8 mouse cellular contexts compared by ENCODE assay signal in the genomic region with DNA sequence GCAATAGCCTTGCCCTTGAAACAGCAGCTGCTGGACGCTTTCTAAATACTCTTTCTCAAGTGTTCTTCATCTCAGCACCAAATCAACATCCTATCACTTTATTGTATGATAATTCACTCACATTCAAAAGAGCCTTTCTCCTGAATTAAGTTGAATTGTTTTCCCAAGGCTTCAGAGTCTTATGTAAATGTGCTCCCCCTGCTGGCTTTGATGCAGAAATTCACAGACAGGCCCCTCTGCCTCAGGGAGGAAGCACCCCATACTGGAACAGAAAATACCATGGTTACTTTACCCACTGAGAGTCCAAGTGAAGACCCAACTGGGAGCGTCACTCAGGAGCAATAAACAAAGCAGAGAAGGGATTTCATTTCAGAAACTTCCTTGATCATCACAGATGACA. TPM values are rescaled to one million over a fixed set of nuclear protein-coding genes. Genes with fewer than 3 reads are reported as not detected.
DNase-seq lines count a peak whose midpoint lies in the region; ATAC-seq and TF ChIP-seq lines count a peak whose summit lies in the region.

No protein-coding gene starts in this region.

- DNase-seq in forebrain, embryonic 14.5 days (ENCODE audit: low spot score): peak; percentile 85
- DNase-seq in limb, embryonic 14.5 days (ENCODE audit: low spot score): peak; percentile 42
- no peak for DNase-seq in limb, embryonic 10.5 days (ENCODE audit: low spot score)
- DNase-seq in Muller cell, postnatal 12 days (ENCODE audit: inconsistent ontology term): peak; percentile 38
- peak; percentile 74 for DNase-seq in embryo, embryonic 10.5 days (ENCODE audit: low spot score)
- DNase-seq in lung, postnatal 14 days: peak; percentile 41

- 59% methylated on average over 2 of the region's 2 CpGs for WGBS in forebrain, embryonic 14.5 days
- 57% methylated on average over 2 of the region's 2 CpGs for WGBS in forebrain, embryonic 15.5 days
- 54% methylated on average over 2 of the region's 2 CpGs for whole genome bisulfite sequencing in limb, embryonic 14.5 days
- 66% methylated on average over 2 of the region's 2 CpGs for WGBS in limb, embryonic 10.5 days

- ATAC-seq in forebrain, embryonic 14.5 days: no peak
- ATAC-seq in forebrain, embryonic 15.5 days (replicated peaks): no peak
- no peak for ATAC-seq in limb, embryonic 14.5 days (ENCODE audit: low FRiP score, low read depth)
- no peak for ATAC-seq in activated CD4-positive, CD25-positive, alpha-beta regulatory T cell, adult 4 months

- H3K36me3 ChIP-seq in forebrain, embryonic 14.5 days (ENCODE audit: control insufficient read depth, insufficient read depth, low read length): peaks cover 68% of the 10 kb centered on the region
- peaks cover 45% of the 10 kb centered on the region for H3K36me3 ChIP-seq in forebrain, embryonic 15.5 days
- H3K36me3 ChIP-seq in limb, embryonic 14.5 days (ENCODE audit: control insufficient read depth, insufficient read depth, low read length): peaks cover 82% of the 10 kb centered on the region
- peaks cover 93% of the 10 kb centered on the region for H3K36me3 ChIP-seq in limb, embryonic 10.5 days

- no peaks in the 10 kb centered on the region for H3K4me1 ChIP-seq in forebrain, embryonic 14.5 days (ENCODE audit: control insufficient read depth, insufficient read depth, low read length)
- no peaks in the 10 kb centered on the region for H3K4me1 ChIP-seq in forebrain, embryonic 15.5 days
- H3K4me1 ChIP-seq in limb, embryonic 14.5 days (ENCODE audit: control insufficient read depth, insufficient read depth, low read length): no peaks in the 10 kb centered on the region
- H3K4me1 ChIP-seq in limb, embryonic 10.5 days: no peaks in the 10 kb centered on the region

- no peak overlapping the region for H3K27ac ChIP-seq in forebrain, embryonic 14.5 days (ENCODE audit: low read depth, low read length)
- H3K27ac ChIP-seq in forebrain, embryonic 15.5 days (replicated peaks): no peak overlapping the region
- H3K27ac ChIP-seq in limb, embryonic 14.5 days (replicated peaks; ENCODE audit: low read depth, low read length): no peak overlapping the region
- no peak overlapping the region for H3K27ac ChIP-seq in limb, embryonic 10.5 days

- H3K9me3 ChIP-seq in forebrain, embryonic 14.5 days (replicated peaks; ENCODE audit: control insufficient read depth, low read length): no peaks in the 10 kb centered on the region
- H3K9me3 ChIP-seq in forebrain, embryonic 15.5 days: no peaks in the 10 kb centered on the region
- H3K9me3 ChIP-seq in limb, embryonic 14.5 days (ENCODE audit: control insufficient read depth, low read length): no peaks in the 10 kb centered on the region
- H3K9me3 ChIP-seq in limb, embryonic 10.5 days (replicated peaks): no peaks in the 10 kb centered on the region

- no peak overlapping the region for H3K4me3 ChIP-seq in forebrain, embryonic 14.5 days (ENCODE audit: low read depth, low read length)
- no peak overlapping the region for H3K4me3 ChIP-seq in forebrain, embryonic 15.5 days
- no peak overlapping the region for H3K4me3 ChIP-seq in limb, embryonic 14.5 days (replicated peaks; ENCODE audit: low read length)
- H3K4me3 ChIP-seq in limb, embryonic 10.5 days: no peak overlapping the region

- H3K27me3 ChIP-seq in forebrain, embryonic 14.5 days (replicated peaks; ENCODE audit: control insufficient read depth, insufficient read depth, low read length): no peaks in the 10 kb centered on the region
- no peaks in the 10 kb centered on the region for H3K27me3 ChIP-seq in forebrain, embryonic 15.5 days
- H3K27me3 ChIP-seq in limb, embryonic 14.5 days (ENCODE audit: control insufficient read depth, insufficient read depth, low read length): no peaks in the 10 kb centered on the region
- no peaks in the 10 kb centered on the region for H3K27me3 ChIP-seq in limb, embryonic 10.5 days (ENCODE audit: low read depth, poor library complexity, severe bottlenecking)

- TF ChIP-seq POLR2A in limb, embryonic 14.5 days (IDR thresholded peaks at IDR 0.05; ENCODE audit: borderline replicate concordance, extremely low read depth, insufficient read depth, insufficient read length): no peak

- no peak overlapping the region for H3K9ac ChIP-seq in forebrain, embryonic 14.5 days (ENCODE audit: low read length)
- H3K9ac ChIP-seq in forebrain, embryonic 15.5 days (replicated peaks): no peak overlapping the region
- no peak overlapping the region for H3K9ac ChIP-seq in limb, embryonic 14.5 days (ENCODE audit: low read depth, low read length, severe bottlenecking)

- H3K4me2 ChIP-seq in forebrain, embryonic 14.5 days (ENCODE audit: low read length): no peak overlapping the region
- H3K4me2 ChIP-seq in forebrain, embryonic 15.5 days (replicated peaks): no peak overlapping the region
- no peak overlapping the region for H3K4me2 ChIP-seq in limb, embryonic 14.5 days (replicated peaks; ENCODE audit: low read depth, low read length, severe bottlenecking)

RNA-seq across cellular contexts. Expression of gene Pex16, which starts 43.6 kb away (rescaled TPM):
- polyA plus RNA-seq in forebrain, embryonic 14.5 days (2014; fragmentation: Nextera tagmentation; extraction: Ambion mirVana): 37.1 and 37.9 TPM in 2 replicates
- polyA plus RNA-seq in forebrain, embryonic 15.5 days (2015; fragmentation: Nextera tagmentation; extraction: Ambion mirVana): 36.8 and 41.2 TPM in 2 replicates
- 26.4 and 30.6 TPM in 2 replicates for polyA plus RNA-seq in limb, embryonic 14.5 days (2012; rRNA removed)
- 22.3 TPM in 2 replicates for polyA plus RNA-seq in limb, embryonic 14.5 days (2014; fragmentation: Nextera tagmentation; extraction: Ambion mirVana)
- polyA plus RNA-seq in limb, embryonic 10.5 days (2016; fragmentation: Nextera tagmentation; extraction: Ambion mirVana): 19.6 and 20.6 TPM in 2 replicates
- 10 to 100 TPM; 40.0 to 59.3 TPM for polyA plus RNA-seq in activated CD4-positive, CD25-positive, alpha-beta regulatory T cell, adult 4 months (2017; shearing (Covaris generic))

RNA-seq across cellular contexts. Expression of gene Large2, which starts 43.8 kb away (rescaled TPM):
- 0.99 and 1.5 TPM in 2 replicates for polyA plus RNA-seq in forebrain, embryonic 14.5 days (2014; fragmentation: Nextera tagmentation; extraction: Ambion mirVana)
- polyA plus RNA-seq in forebrain, embryonic 15.5 days (2015; fragmentation: Nextera tagmentation; extraction: Ambion mirVana): 1.5 and 2.6 TPM in 2 replicates
- 32.7 and 41.1 TPM in 2 replicates for polyA plus RNA-seq in limb, embryonic 14.5 days (2012; rRNA removed)
- 15.0 and 16.3 TPM in 2 replicates for polyA plus RNA-seq in limb, embryonic 14.5 days (2014; fragmentation: Nextera tagmentation; extraction: Ambion mirVana)
- polyA plus RNA-seq in limb, embryonic 10.5 days (2016; fragmentation: Nextera tagmentation; extraction: Ambion mirVana): 11.5 and 13.0 TPM in 2 replicates
- polyA plus RNA-seq in activated CD4-positive, CD25-positive, alpha-beta regulatory T cell, adult 4 months (2017; shearing (Covaris generic)): not detected

RNA-seq across cellular contexts. Expression of gene 1700029I15Rik, which starts 51.5 kb away (rescaled TPM):
- 3.2 and 3.7 TPM in 2 replicates for polyA plus RNA-seq in forebrain, embryonic 14.5 days (2014; fragmentation: Nextera tagmentation; extraction: Ambion mirVana)
- polyA plus RNA-seq in forebrain, embryonic 15.5 days (2015; fragmentation: Nextera tagmentation; extraction: Ambion mirVana): 6.8 and 10.6 TPM in 2 replicates
- polyA plus RNA-seq in limb, embryonic 14.5 days (2012; rRNA removed): 3.1 and 3.5 TPM in 2 replicates
- 1.7 and 2.4 TPM in 2 replicates for polyA plus RNA-seq in limb, embryonic 14.5 days (2014; fragmentation: Nextera tagmentation; extraction: Ambion mirVana)
- 2.5 and 3.3 TPM in 2 replicates for polyA plus RNA-seq in limb, embryonic 10.5 days (2016; fragmentation: Nextera tagmentation; extraction: Ambion mirVana)
- 1 to 10 TPM; 1.1 to 1.2 TPM for polyA plus RNA-seq in activated CD4-positive, CD25-positive, alpha-beta regulatory T cell, adult 4 months (2017; shearing (Covaris generic))
